Mouse (Mus musculus) liver, postnatal 0 days (tissue): ENCODE data around the gene Pde10a. TPM values are rescaled to one million over a fixed set of nuclear protein-coding genes. Genes with fewer than 3 reads are reported as not detected.
A peak's percentile ranks its signal among the peaks of the same experiment; 100 is the strongest.

ENCODE experiments used
- ATAC-seq: fragments of 200-750 bp; cut with Nextera tagmentation; 2 replicates; pipeline ENCODE4 v1.8.0; 2017; ENCODE audit warnings: mild to moderate bottlenecking, moderate library complexity
- DNase-seq: peaks from one replicate; pipeline ENCODE4 v3.0.0-alpha.2; 2016
- H3K27ac ChIP-seq: fragments of 300-500 bp; sonication (generic); 2 replicates; pipeline ENCODE4 v1.5.1; 2014; ENCODE audit warnings: antibody characterized with exemption, moderate library complexity, mild to moderate bottlenecking, low read depth
- H3K27me3 ChIP-seq: fragments of 300-500 bp; sonication (generic); 2 replicates; pipeline ENCODE4 v1.6.1; 2014; ENCODE audit warnings: low read length, control low read depth, mixed read lengths; ENCODE audit not compliant: insufficient read depth
- H3K36me3 ChIP-seq: fragments of 300-500 bp; sonication (generic); replicated peaks from 2 replicates; pipeline ENCODE4 v1.6.1; 2014; ENCODE audit warnings: mild to moderate bottlenecking, control low read depth, low read length, moderate library complexity, mixed read lengths; ENCODE audit not compliant: insufficient read depth
- H3K4me1 ChIP-seq: fragments of 300-500 bp; sonication (generic); 2 replicates; pipeline ENCODE4 v1.6.1; 2014; ENCODE audit warnings: antibody characterized with exemption, mild to moderate bottlenecking, control low read depth; ENCODE audit not compliant: insufficient read depth
- H3K4me2 ChIP-seq: fragments of 300-500 bp; sonication (generic); 2 replicates; pipeline ENCODE4 v1.6.1; 2014; ENCODE audit warnings: low read depth, mild to moderate bottlenecking, low read length, moderate library complexity, mixed read lengths
- H3K4me3 ChIP-seq: fragments of 300-500 bp; sonication (generic); 2 replicates; pipeline ENCODE4 v1.5.1; 2014; ENCODE audit warnings: low read depth, low read length
- H3K9ac ChIP-seq: fragments of 300-500 bp; sonication (generic); replicated peaks from 2 replicates; pipeline ENCODE4 v1.6.1; 2014; ENCODE audit warnings: mild to moderate bottlenecking, moderate library complexity
- H3K9me3 ChIP-seq: fragments of 300-500 bp; sonication (generic); 2 replicates; pipeline ENCODE4 v1.6.1; 2016; ENCODE audit warnings: mild to moderate bottlenecking, control low read depth, low read length, mixed read lengths
- CTCF ChIP-seq: sonication (generic); IDR thresholded peaks from 2 replicates; pipeline ENCODE4 v1.5.1; 2016; ENCODE audit warnings: antibody characterized with exemption, low read depth
- EP300 ChIP-seq: IDR thresholded peaks from 2 replicates; pipeline ENCODE4 v1.6.1; 2016; ENCODE audit warnings: antibody characterized with exemption, low read depth, mild to moderate bottlenecking
- WGBS: fragments of 180-500 bp; shearing (Covaris S2); extraction: QIAGEN DNeasy Blood & Tissue Kit; methylation state at CpG from one replicate; pipeline ENCODE4 v1.1.7; 2014; ENCODE audit not compliant: insufficient replicate concordance; 5-methylcytosine and 5-hydroxymethylcytosine counted together
- polyA plus RNA-seq: library from polyadenylated mRNA; unstranded; fragments of >200 nt; fragmentation: Nextera tagmentation; extraction: Ambion mirVana; gene quantifications from 2 replicates; pipeline ENCODE4 v1.2.1, GENCODE M21; 2015

Gene Pde10a
- polyA plus RNA-seq, 1 experiment from 2014 or later = 0.90 TPM

DNA sequence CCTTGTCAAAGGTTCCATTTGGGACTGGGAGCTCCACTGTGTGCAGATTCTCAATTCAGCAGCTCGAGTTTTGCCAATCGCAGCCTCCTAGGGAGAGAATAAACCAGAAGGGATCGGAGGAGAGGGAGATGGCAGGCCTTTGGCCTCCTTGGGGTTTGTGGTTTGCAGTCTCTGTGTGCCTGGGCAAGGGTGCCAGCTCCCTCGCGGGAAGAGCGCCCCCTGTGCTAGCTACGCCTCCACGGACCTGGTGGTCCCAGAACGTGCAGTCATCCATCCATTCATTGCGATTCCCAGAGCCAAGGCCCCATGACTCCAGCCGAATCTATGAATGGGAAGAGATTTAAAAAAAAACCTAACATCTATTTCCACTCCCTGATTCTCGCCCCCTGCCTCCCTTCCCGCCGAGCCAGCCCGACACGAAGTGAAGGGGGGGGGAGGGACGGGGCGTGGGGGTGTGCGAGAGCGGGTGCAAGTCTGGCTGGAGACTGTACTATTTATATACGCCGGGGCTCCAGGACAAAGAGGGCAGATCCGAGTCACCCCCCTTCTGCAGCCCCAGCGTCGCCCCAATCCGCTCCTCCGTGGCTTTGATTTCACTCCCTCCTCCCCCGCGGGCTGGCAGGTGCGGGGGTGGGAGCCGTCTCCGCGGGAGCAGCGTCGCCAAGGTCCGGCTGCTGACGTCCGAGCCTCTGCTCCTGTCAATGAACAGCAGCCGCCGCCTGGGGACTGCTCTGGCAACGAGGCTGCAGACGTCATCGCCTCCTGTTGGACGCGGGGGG, 596 bp upstream of the Pde10a start:
- Histone ChIP-seq H3K27me3 (peaks cover 61% of the 10 kb centered on the region), H3K4me3 (peak overlapping the region; percentile 37), H3K36me3 (no peaks in the 10 kb centered on the region), H3K27ac (no peak overlapping the region), H3K4me1 (no peaks in the 10 kb centered on the region), H3K4me2 (peak overlapping the region; percentile 59), H3K9ac (no peak overlapping the region), H3K9me3 (no peaks in the 10 kb centered on the region)
- TF ChIP-seq EP300 = no peak
- no peak for TF ChIP-seq CTCF
- peak; percentile 51 for DNase-seq
- 1% methylated on average over 28 of the region's 45 CpGs for WGBS
- ATAC-seq = peak; percentile 47; the same call in 1 of the 2 replicates

DNA sequence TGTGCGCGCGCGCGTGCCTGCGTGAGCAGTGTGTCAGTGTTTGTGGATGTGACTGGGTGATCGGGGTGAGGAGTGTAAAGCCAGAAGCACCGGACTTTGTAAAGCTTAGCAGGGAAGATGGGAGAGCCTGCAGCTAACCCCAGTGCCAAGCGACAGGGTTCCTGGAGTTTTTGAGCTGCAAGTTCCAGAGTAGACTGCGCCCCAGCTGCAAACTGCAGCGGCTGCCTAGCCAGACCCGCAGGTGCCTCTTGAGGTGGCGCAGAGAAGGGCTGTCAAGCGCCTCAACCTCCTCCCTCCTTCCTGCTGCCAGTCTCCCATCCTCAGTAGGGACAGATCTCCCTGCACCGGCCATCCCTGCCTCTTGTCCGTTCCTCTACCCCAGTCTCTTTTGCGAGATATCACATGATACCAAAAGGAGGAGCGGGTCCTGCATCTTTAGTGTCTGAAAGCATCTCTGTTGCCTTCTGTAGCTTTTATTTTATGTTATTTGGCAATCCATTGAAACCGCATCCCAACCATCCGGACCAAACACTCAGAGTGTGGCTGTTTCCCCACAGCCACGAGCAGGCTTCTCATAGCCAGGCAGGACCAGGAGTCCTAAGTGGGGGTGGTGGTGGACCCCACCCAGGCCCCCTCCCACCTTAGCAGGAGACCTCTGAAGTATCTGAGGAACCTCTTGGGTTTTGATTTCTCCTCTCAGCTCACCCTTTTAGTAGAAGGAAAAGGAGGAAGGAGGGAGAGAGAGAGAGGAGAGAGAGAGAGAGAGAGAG, 984 bp downstream of the Pde10a start:
- Histone ChIP-seq H3K9ac (no peak overlapping the region), H3K27me3 (peaks cover 58% of the 10 kb centered on the region), H3K4me1 (no peaks in the 10 kb centered on the region), H3K4me3 (no peak overlapping the region), H3K4me2 (no peak overlapping the region), H3K36me3 (no peaks in the 10 kb centered on the region), H3K9me3 (no peaks in the 10 kb centered on the region), H3K27ac (no peak overlapping the region)
- TF ChIP-seq CTCF (no peak), EP300 (no peak)
- WGBS = 5% methylated on average over 21 of the region's 21 CpGs
- DNase-seq = no peak
- no peak for ATAC-seq

DNA sequence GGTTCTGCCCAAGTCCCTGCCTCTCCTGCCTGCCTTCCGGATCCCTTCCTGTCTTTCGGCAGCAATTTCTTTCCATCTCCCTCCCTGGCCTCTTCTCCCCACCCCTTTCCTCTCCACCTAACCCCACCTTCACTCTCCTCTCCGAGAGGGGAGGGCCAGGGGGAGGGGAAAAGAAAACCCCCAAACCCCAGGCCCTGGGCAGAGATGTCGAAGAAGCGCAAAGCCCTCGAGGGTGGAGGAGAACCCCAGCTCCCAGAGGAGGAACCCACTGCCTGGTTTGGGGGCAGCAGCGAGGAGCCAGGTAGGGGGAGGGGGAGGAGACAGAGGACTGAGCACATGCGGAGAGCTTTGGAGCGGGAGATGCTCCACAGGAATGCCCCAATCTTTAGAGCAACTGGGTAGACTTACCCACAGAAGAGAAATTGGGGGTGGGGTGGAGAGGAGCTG, 1.7 kb downstream of the Pde10a start:
- no peak overlapping the region for H3K4me2 ChIP-seq
- WGBS = 28% methylated on average over 8 of the region's 9 CpGs
- no peak for TF ChIP-seq EP300
- TF ChIP-seq CTCF = no peak
- no peaks in the 10 kb centered on the region for H3K36me3 ChIP-seq
- H3K4me1 ChIP-seq = no peaks in the 10 kb centered on the region
- no peaks in the 10 kb centered on the region for H3K9me3 ChIP-seq
- DNase-seq = no peak
- H3K27ac ChIP-seq = no peak overlapping the region
- no peak for ATAC-seq
- no peak overlapping the region for H3K9ac ChIP-seq
- no peak overlapping the region for H3K4me3 ChIP-seq
- H3K27me3 ChIP-seq = peaks cover 56% of the 10 kb centered on the region

DNA sequence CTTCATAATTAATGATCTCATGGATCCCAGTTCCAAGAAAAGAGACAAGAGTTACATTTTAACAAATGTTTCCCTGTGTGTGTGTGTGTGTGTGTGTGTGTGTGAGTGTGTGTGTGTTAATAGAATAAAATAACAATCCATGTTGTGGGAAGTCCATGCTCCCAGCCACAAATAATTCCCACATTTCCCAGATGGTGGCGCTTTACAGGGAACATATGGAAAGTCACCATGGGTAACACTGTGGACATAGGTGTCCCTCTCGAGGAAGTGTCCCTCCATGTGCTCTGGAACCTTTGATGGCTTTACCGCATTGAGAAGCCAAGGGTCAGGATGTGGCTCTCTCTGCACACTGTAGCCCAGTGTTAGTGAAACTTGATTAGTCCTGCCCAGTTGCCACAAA, 3.5 kb downstream of the Pde10a start:
- Histone ChIP-seq H3K4me2 (no peak overlapping the region), H3K9ac (no peak overlapping the region), H3K27me3 (peaks cover 40% of the 10 kb centered on the region), H3K4me1 (no peaks in the 10 kb centered on the region), H3K4me3 (no peak overlapping the region), H3K9me3 (no peaks in the 10 kb centered on the region), H3K36me3 (no peaks in the 10 kb centered on the region), H3K27ac (no peak overlapping the region)
- DNase-seq (no peak), ATAC-seq (no peak)
- no peak for TF ChIP-seq EP300
- no peak for TF ChIP-seq CTCF
- WGBS = 62% methylated on average over 3 of the region's 3 CpGs

DNA sequence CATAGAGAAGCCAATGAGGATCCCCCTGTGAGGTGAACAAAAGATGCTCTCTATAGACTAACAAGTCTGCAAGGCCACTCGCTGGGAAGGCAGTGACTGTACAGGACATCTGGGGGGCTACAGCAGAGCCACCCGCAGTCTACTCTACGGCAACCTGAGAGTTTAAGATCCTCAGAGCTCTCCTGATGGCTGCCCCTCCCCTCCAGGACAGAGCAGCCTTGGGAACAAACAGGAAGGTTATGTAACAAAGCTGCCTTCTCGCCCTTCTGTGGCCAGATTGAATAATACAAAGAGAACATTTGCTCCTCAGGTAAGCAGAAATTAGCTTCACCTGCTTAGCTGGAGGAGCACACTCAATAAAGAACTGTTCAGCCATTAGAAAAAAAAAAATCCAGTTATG, 7.4 kb downstream of the Pde10a start:
- 0 out of 2 replicates have a peak, but pooled peaks cover 3% of the 10 kb centered on the region for H3K27me3 ChIP-seq
- H3K4me2 ChIP-seq = no peak overlapping the region
- H3K27ac ChIP-seq = no peak overlapping the region
- TF ChIP-seq CTCF (no peak), EP300 (no peak)
- WGBS = 54% methylated on average over 4 of the region's 4 CpGs
- DNase-seq = no peak
- H3K4me1 ChIP-seq = no peaks in the 10 kb centered on the region
- no peaks in the 10 kb centered on the region for H3K9me3 ChIP-seq
- no peak for ATAC-seq
- H3K36me3 ChIP-seq = no peaks in the 10 kb centered on the region
- no peak overlapping the region for H3K9ac ChIP-seq
- no peak overlapping the region for H3K4me3 ChIP-seq

DNA sequence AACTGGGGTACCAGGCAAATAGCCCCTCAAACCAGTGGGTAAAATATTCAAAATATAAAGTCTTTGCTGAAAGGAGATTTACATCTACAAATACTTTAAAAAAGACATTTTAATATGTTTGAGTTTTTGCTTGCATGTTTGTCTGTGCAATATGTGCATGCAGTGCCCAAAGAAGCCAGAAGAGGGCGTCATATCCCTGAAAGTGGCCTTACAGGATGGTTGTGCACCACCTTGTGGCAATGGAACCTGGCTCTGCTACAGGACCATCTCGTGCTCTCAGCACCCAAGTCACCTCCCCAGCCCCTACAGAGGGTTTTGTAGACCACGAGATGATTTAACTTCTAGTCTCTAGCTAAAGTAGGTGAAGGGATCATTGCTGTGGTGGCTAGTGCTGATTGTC, 8.7 kb downstream of the Pde10a start:
- Histone ChIP-seq H3K27ac (no peak overlapping the region), H3K4me2 (no peak overlapping the region), H3K36me3 (no peaks in the 10 kb centered on the region), H3K4me3 (no peak overlapping the region), H3K4me1 (no peaks in the 10 kb centered on the region), H3K27me3 (no peaks in the 10 kb centered on the region), H3K9me3 (no peaks in the 10 kb centered on the region), H3K9ac (no peak overlapping the region)
- no peak for ATAC-seq
- 32% methylated on average over 3 of the region's 3 CpGs for WGBS
- DNase-seq = no peak
- TF ChIP-seq EP300 = no peak
- peak; percentile 57 for TF ChIP-seq CTCF
